Mouse (Mus musculus): ENCODE results near the gene Wdr24. TPM values are rescaled to one million over a fixed set of nuclear protein-coding genes. Genes with fewer than 3 reads are reported as not detected.

The Wdr24 gene
- polyA plus RNA-seq, 1 experiment from 2014 or later = 29.7 TPM

DNA sequence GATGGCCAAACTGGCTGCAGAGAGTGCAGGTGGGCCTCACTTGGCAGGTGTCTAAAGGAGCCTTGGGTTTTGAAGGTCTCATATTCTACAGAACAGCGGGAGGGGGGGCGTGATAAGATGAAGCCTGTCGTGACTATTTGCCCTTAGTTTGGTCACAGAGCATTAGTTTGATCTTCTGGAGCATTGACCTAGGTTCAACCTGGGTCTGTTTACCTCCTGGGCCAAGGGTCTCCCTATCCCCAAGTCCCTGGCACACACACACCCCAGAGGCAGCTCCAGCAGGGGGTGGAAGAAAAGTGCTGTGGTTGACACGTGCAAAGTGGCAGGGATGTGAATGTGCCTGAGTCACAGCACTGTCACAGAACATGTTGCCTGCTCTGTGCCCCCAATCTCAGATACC lies 12.5 kb upstream of the Wdr24 start:
- peak overlapping the region; percentile 82 for H3K4me2 ChIP-seq (ENCODE audit: low read length)
- H3K27ac ChIP-seq (ENCODE audit: low read depth, low read length) = no peak overlapping the region
- no peaks in the 10 kb centered on the region for H3K9me3 ChIP-seq (ENCODE audit: control insufficient read depth, low read length)
- no peak overlapping the region; the same call in 1 of the 2 replicates for H3K4me3 ChIP-seq (ENCODE audit: low read length)
- ATAC-seq = no peak
- no peaks in the 10 kb centered on the region for H3K27me3 ChIP-seq (replicated peaks; ENCODE audit: control insufficient read depth, insufficient read depth, low read length)
- 74% methylated on average over 4 of the region's 4 CpGs for WGBS
- H3K4me1 ChIP-seq (ENCODE audit: control insufficient read depth, insufficient read depth, low read depth, low read length) = peaks cover 39% of the 10 kb centered on the region
- no peaks in the 10 kb centered on the region for H3K36me3 ChIP-seq (ENCODE audit: control insufficient read depth, insufficient read depth, low read length)
- peak overlapping the region; percentile 90; the same call in 1 of the 2 replicates for H3K9ac ChIP-seq (ENCODE audit: low read depth, low read length)

GRCm38 (mm10) chr17:25813471-25813870 lies 10.0 kb upstream of the Wdr24 start:
- H3K9me3 ChIP-seq (ENCODE audit: control insufficient read depth, low read length) = no peaks in the 10 kb centered on the region
- H3K9ac ChIP-seq (ENCODE audit: low read depth, low read length) = peak overlapping the region; percentile 33
- WGBS = 1% methylated on average over 20 of the region's 20 CpGs
- H3K4me1 ChIP-seq (ENCODE audit: control insufficient read depth, insufficient read depth, low read depth, low read length) = peaks cover 34% of the 10 kb centered on the region
- H3K4me3 ChIP-seq (ENCODE audit: low read length) = peak overlapping the region; percentile 21; the same call in 1 of the 2 replicates
- peak overlapping the region; percentile 47 for H3K4me2 ChIP-seq (ENCODE audit: low read length)
- H3K27me3 ChIP-seq (replicated peaks; ENCODE audit: control insufficient read depth, insufficient read depth, low read length) = no peaks in the 10 kb centered on the region
- no peak for ATAC-seq
- H3K27ac ChIP-seq (ENCODE audit: low read depth, low read length) = no peak overlapping the region; the same call in 1 of the 2 replicates
- H3K36me3 ChIP-seq (ENCODE audit: control insufficient read depth, insufficient read depth, low read length) = peaks cover 14% of the 10 kb centered on the region

GRCm38 (mm10) chr17:25817662-25818061 lies 5.8 kb upstream of the Wdr24 start:
- Histone ChIP-seq H3K27me3 (replicated peaks; ENCODE audit: control insufficient read depth, insufficient read depth, low read length) (peaks cover 2% of the 10 kb centered on the region; the same call in 1 of the 2 replicates), H3K9ac (ENCODE audit: low read depth, low read length) (no peak overlapping the region), H3K27ac (ENCODE audit: low read depth, low read length) (no peak overlapping the region), H3K9me3 (ENCODE audit: control insufficient read depth, low read length) (no peaks in the 10 kb centered on the region), H3K36me3 (ENCODE audit: control insufficient read depth, insufficient read depth, low read length) (peaks cover 26% of the 10 kb centered on the region), H3K4me2 (ENCODE audit: low read length) (no peak overlapping the region), H3K4me1 (ENCODE audit: control insufficient read depth, insufficient read depth, low read depth, low read length) (peaks cover 11% of the 10 kb centered on the region), H3K4me3 (ENCODE audit: low read length) (no peak overlapping the region)
- no peak for ATAC-seq
- 88% methylated on average over 11 of the region's 11 CpGs for WGBS

GRCm38 (mm10) chr17:25818851-25819780 lies 4.3 kb upstream of the Wdr24 start:
- Histone ChIP-seq H3K9me3 (ENCODE audit: control insufficient read depth, low read length) (no peaks in the 10 kb centered on the region), H3K27me3 (replicated peaks; ENCODE audit: control insufficient read depth, insufficient read depth, low read length) (peaks cover 2% of the 10 kb centered on the region; the same call in 1 of the 2 replicates), H3K4me3 (ENCODE audit: low read length) (no peak overlapping the region), H3K9ac (ENCODE audit: low read depth, low read length) (no peak overlapping the region; the same call in 1 of the 2 replicates), H3K27ac (ENCODE audit: low read depth, low read length) (no peak overlapping the region), H3K4me1 (ENCODE audit: control insufficient read depth, insufficient read depth, low read depth, low read length) (peaks cover 7% of the 10 kb centered on the region), H3K36me3 (ENCODE audit: control insufficient read depth, insufficient read depth, low read length) (peaks cover 26% of the 10 kb centered on the region), H3K4me2 (ENCODE audit: low read length) (no peak overlapping the region)
- 9% methylated on average over 46 of the region's 46 CpGs for WGBS
- ATAC-seq = no peak

DNA sequence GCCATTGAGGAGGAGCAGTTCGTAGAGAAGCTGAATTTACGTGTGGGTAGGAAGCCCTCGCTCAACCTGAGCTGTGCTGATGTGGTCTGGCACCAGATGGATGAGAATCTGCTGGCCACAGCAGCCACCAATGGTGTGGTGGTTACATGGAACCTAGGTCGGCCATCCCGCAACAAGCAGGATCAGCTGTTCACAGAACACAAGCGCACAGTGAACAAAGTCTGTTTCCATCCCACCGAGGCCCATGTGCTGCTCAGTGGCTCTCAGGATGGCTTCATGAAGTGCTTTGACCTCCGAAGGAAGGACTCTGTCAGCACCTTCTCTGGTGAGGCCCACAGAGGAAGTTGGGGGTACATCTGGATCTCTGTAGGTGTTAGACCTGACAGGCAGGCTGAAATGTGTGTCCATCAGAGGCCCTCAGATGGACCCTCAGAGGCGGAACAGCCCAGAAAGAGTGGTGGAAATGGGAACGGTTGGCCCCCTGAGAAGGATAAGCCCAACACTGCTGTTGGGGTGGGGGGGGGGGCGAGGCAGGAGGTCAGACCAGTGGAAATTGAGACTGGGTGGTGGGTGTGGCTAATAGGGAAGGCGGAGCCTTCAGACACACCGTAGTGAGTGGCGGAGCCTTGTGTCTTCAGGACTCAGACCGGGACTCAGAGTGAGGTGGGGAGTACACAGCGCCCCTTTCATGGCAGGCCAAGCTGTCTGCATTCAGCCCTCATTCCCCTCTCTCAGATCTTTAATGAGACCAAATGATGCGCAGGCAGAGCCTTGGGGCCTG lies 1.1 kb downstream of the Wdr24 start:
- 78% methylated on average over 16 of the region's 17 CpGs for WGBS
- ATAC-seq = no peak
- peak overlapping the region; percentile 73 for H3K4me3 ChIP-seq (ENCODE audit: low read length)
- H3K9me3 ChIP-seq (ENCODE audit: control insufficient read depth, low read length) = no peaks in the 10 kb centered on the region
- H3K4me1 ChIP-seq (ENCODE audit: control insufficient read depth, insufficient read depth, low read depth, low read length) = peaks cover 38% of the 10 kb centered on the region
- H3K27me3 ChIP-seq (replicated peaks; ENCODE audit: control insufficient read depth, insufficient read depth, low read length) = no peaks in the 10 kb centered on the region
- peaks cover 13% of the 10 kb centered on the region for H3K36me3 ChIP-seq (ENCODE audit: control insufficient read depth, insufficient read depth, low read length)
- H3K9ac ChIP-seq (ENCODE audit: low read depth, low read length) = peak overlapping the region; percentile 77; the same call in 1 of the 2 replicates
- no peak overlapping the region for H3K27ac ChIP-seq (ENCODE audit: low read depth, low read length)
- H3K4me2 ChIP-seq (ENCODE audit: low read length) = peak overlapping the region; percentile 99

DNA sequence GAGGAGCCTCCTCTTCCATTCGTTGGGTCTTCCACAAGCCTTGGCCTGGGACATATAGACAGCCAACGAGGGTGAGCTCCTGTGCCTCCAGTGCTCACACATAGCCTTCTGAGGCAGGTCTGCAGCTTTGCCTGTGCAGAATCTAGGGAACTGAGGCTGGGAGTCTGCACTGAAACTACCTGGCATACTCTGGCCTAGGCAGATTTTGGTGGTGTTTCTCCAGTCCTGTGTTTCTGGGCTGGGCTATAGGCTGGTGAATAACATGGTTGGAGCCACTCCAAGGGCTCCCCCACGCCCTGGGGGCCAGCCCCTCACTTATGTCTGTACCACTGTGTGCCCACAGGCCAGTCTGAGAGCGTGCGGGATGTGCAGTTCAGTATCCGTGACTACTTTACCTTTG lies 1.9 kb downstream of the Wdr24 start:
- no peak for ATAC-seq
- no peaks in the 10 kb centered on the region for H3K27me3 ChIP-seq (replicated peaks; ENCODE audit: control insufficient read depth, insufficient read depth, low read length)
- no peak overlapping the region for H3K4me3 ChIP-seq (ENCODE audit: low read length)
- H3K4me2 ChIP-seq (ENCODE audit: low read length) = no peak overlapping the region
- WGBS = 88% methylated on average over 6 of the region's 6 CpGs
- no peak overlapping the region for H3K9ac ChIP-seq (ENCODE audit: low read depth, low read length)
- H3K9me3 ChIP-seq (ENCODE audit: control insufficient read depth, low read length) = no peaks in the 10 kb centered on the region
- peaks cover 45% of the 10 kb centered on the region for H3K4me1 ChIP-seq (ENCODE audit: control insufficient read depth, insufficient read depth, low read depth, low read length)
- H3K27ac ChIP-seq (ENCODE audit: low read depth, low read length) = no peak overlapping the region
- H3K36me3 ChIP-seq (ENCODE audit: control insufficient read depth, insufficient read depth, low read length) = peaks cover 10% of the 10 kb centered on the region

DNA sequence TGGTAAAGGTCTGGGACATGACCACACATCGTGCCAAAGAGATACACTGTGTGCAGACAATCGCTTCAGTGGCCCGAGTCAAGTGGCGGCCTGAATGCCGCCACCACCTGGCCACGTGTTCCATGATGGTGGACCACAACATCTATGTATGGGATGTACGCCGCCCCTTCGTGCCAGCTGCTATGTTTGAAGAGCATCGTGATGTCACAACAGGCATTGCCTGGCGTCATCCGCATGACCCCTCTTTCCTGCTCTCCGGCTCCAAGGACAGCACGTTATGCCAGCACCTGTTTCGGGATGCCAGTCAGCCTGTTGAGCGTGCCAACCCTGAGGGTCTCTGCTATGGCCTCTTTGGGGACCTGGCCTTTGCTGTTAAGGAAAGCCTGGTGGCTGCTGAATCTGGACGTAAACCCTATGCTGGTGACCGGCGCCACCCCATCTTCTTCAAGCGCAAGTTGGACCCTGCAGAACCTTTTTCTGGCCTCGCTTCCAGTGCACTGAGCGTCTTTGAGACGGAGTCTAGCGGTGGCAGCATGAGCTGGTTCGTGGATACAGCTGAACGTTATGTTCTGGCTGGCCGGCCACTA lies 2.6 kb downstream of the Wdr24 start:
- Histone ChIP-seq H3K36me3 (ENCODE audit: control insufficient read depth, insufficient read depth, low read length) (peaks cover 17% of the 10 kb centered on the region), H3K27ac (ENCODE audit: low read depth, low read length) (no peak overlapping the region), H3K9ac (ENCODE audit: low read depth, low read length) (no peak overlapping the region), H3K9me3 (ENCODE audit: control insufficient read depth, low read length) (no peaks in the 10 kb centered on the region), H3K4me3 (ENCODE audit: low read length) (no peak overlapping the region), H3K4me1 (ENCODE audit: control insufficient read depth, insufficient read depth, low read depth, low read length) (peaks cover 53% of the 10 kb centered on the region), H3K27me3 (replicated peaks; ENCODE audit: control insufficient read depth, insufficient read depth, low read length) (no peaks in the 10 kb centered on the region), H3K4me2 (ENCODE audit: low read length) (no peak overlapping the region)
- 97% methylated on average over 27 of the region's 27 CpGs for WGBS
- no peak for ATAC-seq

DNA sequence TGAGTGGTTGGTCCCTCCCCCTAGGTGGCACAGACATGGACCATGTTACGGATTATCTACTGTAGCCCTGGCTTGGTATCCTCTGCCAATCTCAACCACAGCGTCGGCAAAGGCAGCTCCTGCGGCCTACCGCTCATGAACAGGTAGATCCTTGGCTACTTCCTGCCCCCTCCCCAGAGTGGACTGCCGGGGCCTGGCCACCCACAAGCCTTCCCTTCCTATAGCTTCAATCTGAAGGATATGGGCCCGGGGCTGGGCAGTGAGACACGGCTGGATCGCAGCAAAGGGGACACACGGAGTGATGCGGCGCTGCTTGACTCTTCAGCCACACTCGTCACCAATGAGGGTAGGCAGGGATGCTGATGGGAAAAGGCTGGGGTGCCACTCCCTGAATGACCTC lies 3.6 kb downstream of the Wdr24 start:
- Histone ChIP-seq H3K4me2 (ENCODE audit: low read length) (no peak overlapping the region), H3K4me1 (ENCODE audit: control insufficient read depth, insufficient read depth, low read depth, low read length) (peaks cover 62% of the 10 kb centered on the region), H3K27me3 (replicated peaks; ENCODE audit: control insufficient read depth, insufficient read depth, low read length) (no peaks in the 10 kb centered on the region), H3K4me3 (ENCODE audit: low read length) (no peak overlapping the region), H3K9ac (ENCODE audit: low read depth, low read length) (no peak overlapping the region), H3K36me3 (ENCODE audit: control insufficient read depth, insufficient read depth, low read length) (peaks cover 21% of the 10 kb centered on the region), H3K9me3 (ENCODE audit: control insufficient read depth, low read length) (no peaks in the 10 kb centered on the region), H3K27ac (ENCODE audit: low read depth, low read length) (no peak overlapping the region)
- 94% methylated on average over 13 of the region's 13 CpGs for WGBS
- ATAC-seq = no peak

Data from hindbrain, embryonic 16.5 days (tissue).